Mouse (Mus musculus) midbrain, embryonic 10.5 days (tissue): ENCODE measurements at regions not wholly inside any gene's neighbourhood (a gene's known extent, or its start where the extent isn't known, plus 50 kb on each side); places are given as distances from the start of the nearest gene placed in this dataset.

ENCODE experiments used
- DNase-seq: peaks from one replicate; pipeline ENCODE4 v3.0.0-alpha.2; 2017; ENCODE audit warnings: low spot score
- H3K27ac ChIP-seq: fragments of 300-500 bp; sonication (generic); replicated peaks from 2 replicates; pipeline ENCODE4 v1.5.1; 2016; ENCODE audit warnings: mild to moderate bottlenecking
- H3K27me3 ChIP-seq: fragments of 300-500 bp; sonication (generic); 2 replicates; pipeline ENCODE4 v1.6.1; 2016; ENCODE audit warnings: low read depth, mild to moderate bottlenecking; ENCODE audit not compliant: poor library complexity, severe bottlenecking
- H3K36me3 ChIP-seq: fragments of 300-500 bp; sonication (generic); 2 replicates; pipeline ENCODE4 v1.6.1; 2016; ENCODE audit warnings: mild to moderate bottlenecking, moderate library complexity
- H3K4me1 ChIP-seq: fragments of 300-500 bp; sonication (generic); 2 replicates; pipeline ENCODE4 v1.6.1; 2016
- H3K4me3 ChIP-seq: fragments of 300-500 bp; sonication (generic); 2 replicates; pipeline ENCODE4 v1.5.1; 2016; ENCODE audit warnings: mild to moderate bottlenecking, moderate library complexity
- H3K9me3 ChIP-seq: fragments of 300-500 bp; sonication (generic); replicated peaks from 2 replicates; pipeline ENCODE4 v1.6.1; 2016; ENCODE audit warnings: mild to moderate bottlenecking
- WGBS: fragments of 180-500 bp; shearing (Covaris S2); methylation state at CpG from one replicate; pipeline ENCODE4 v1.1.7; 2016; 5-methylcytosine and 5-hydroxymethylcytosine counted together

- H3K27me3 ChIP-seq = peaks cover 6% of the 10 kb centered on the region; the same call in 1 of the 2 replicates
- peak overlapping the region; percentile 43 for H3K27ac ChIP-seq
- H3K36me3 ChIP-seq = no peaks in the 10 kb centered on the region
- 76% methylated on average over 4 of the region's 4 CpGs for WGBS
- H3K9me3 ChIP-seq = no peaks in the 10 kb centered on the region
- no peak for DNase-seq
- no peak overlapping the region for H3K4me3 ChIP-seq
- peaks cover 50% of the 10 kb centered on the region for H3K4me1 ChIP-seq
Observed at GRCm38 (mm10) chr1:41393287-41393686, 587.9 kb downstream of the Tmem182 start.

DNA sequence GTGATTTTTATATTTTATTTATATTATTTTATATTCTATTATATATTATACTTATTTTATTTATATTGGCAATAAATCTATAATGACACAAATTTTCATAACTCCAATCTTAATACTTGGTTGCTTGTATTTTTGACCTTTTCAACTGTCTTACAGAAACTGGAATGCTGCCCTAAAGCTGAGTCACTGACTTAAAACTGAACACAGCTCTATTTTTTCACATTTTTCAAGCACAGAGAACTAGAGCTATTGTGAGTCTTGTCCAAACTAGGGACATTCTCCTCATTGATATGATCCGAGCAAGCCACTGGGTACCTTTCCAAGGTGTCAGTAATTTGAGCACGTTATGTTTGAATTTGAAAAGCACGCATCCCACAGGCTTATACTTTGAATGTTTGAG lies 589.7 kb downstream of the Tmem182 start:
- Histone ChIP-seq H3K9me3 (no peaks in the 10 kb centered on the region), H3K4me3 (no peak overlapping the region), H3K4me1 (peaks cover 32% of the 10 kb centered on the region), H3K27ac (no peak overlapping the region), H3K36me3 (no peaks in the 10 kb centered on the region), H3K27me3 (peaks cover 6% of the 10 kb centered on the region; the same call in 1 of the 2 replicates)
- DNase-seq = no peak
- 94% methylated on average over 3 of the region's 3 CpGs for WGBS

DNA sequence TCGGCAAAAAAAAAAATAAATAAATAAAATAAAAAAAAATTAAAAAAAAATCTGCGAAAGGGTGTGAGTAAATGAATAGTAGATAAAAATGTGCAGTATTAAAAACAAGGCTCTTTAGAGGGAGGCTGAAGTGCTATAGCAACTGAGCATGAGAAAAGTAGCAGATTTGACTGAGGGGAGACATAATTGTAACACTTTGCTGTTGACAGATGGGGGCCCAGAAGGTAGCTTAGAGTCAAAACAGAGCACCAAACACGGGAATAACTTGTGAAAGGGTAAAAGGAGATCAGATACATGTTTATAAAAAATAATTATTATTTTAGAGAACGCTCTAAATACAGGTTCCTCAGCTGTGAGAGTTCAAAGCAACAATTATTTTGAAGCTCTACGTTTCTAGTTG lies 605.1 kb downstream of the Tmem182 start:
- H3K4me1 ChIP-seq = no peaks in the 10 kb centered on the region
- no peaks in the 10 kb centered on the region for H3K9me3 ChIP-seq
- 89% methylated on average over 5 of the region's 5 CpGs for WGBS
- no peak overlapping the region for H3K4me3 ChIP-seq
- no peaks in the 10 kb centered on the region for H3K27me3 ChIP-seq
- no peaks in the 10 kb centered on the region for H3K36me3 ChIP-seq
- no peak overlapping the region for H3K27ac ChIP-seq
- DNase-seq = no peak

DNA sequence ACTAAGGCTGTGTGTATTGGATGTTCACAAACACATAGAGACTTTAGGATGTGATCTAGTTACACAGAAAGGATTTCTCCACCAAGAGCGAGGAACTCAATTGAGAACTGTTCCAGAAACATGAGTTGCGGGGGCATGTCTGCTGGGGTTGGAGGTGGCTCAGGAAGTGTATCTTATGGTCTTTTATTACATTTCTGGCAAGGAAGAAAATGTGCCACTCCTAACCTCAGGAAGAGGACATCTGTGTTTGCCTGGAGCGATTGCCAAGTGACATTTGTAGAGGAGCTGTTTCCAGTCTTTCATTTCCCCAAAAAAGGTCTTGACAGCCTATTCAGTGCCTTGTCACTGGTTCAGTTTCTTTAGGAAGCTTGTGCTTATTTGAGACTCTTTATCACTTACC lies 606.2 kb downstream of the Tmem182 start:
- Histone ChIP-seq H3K4me3 (no peak overlapping the region), H3K27ac (no peak overlapping the region), H3K27me3 (no peaks in the 10 kb centered on the region), H3K9me3 (no peaks in the 10 kb centered on the region), H3K4me1 (no peaks in the 10 kb centered on the region), H3K36me3 (no peaks in the 10 kb centered on the region)
- DNase-seq = no peak
- 96% methylated on average over 3 of the region's 3 CpGs for WGBS

- Histone ChIP-seq H3K4me3 (no peak overlapping the region), H3K4me1 (no peaks in the 10 kb centered on the region), H3K9me3 (no peaks in the 10 kb centered on the region), H3K27ac (no peak overlapping the region), H3K36me3 (no peaks in the 10 kb centered on the region), H3K27me3 (no peaks in the 10 kb centered on the region)
- 93% methylated on average over 8 of the region's 8 CpGs for WGBS
- DNase-seq = no peak
Observed at GRCm38 (mm10) chr1:41412078-41412477, 606.7 kb downstream of the Tmem182 start.

DNA sequence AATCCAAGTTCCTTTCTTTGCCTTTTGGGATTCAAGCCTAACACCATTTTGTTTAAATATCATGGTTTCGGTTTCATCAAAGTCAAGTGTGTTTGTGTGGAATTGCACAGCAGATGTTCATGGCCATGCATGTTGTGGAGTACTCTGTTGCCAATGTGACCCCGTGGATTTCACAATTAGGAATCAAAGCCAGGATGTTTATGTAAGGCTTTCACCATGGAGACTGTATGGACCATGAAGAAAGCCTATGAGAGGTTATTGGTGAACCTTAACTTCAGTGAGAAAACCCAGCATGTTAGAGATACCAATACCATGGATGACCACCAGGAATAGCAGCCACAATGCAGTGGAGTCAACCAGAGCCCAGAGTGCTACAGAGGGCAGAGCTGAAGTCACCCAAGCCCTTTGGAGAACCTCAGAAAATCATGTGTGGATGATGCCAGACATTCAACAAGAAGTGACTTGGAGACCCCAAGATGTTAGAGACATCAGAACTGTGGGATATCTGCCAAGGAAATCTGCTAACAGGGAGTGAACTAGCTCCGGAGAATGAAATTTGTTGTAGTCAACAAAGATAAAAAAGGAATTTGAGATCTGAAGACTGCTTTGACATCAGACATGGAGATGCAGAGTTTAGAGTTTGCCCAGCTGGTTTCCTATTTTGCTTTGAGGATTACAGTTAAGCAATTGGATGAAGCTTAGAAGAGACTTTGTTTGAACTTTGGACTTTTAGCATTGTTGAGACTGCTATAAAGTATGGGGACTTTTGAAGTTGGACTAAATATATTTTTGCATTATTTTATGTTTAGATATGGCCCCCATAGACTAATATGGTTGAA lies 615.3 kb downstream of the Tmem182 start:
- 97% methylated on average over 3 of the region's 3 CpGs for whole genome bisulfite sequencing
- H3K36me3 ChIP-seq = no peaks in the 10 kb centered on the region

GRCm38 (mm10) chr1:41427853-41428252 lies 622.5 kb downstream of the Tmem182 start:
- no peaks in the 10 kb centered on the region for H3K36me3 ChIP-seq
- no peak overlapping the region for H3K4me3 ChIP-seq
- WGBS = 84% methylated on average over 6 of the region's 6 CpGs
- no peaks in the 10 kb centered on the region for H3K27me3 ChIP-seq
- no peak for DNase-seq
- no peak overlapping the region for H3K27ac ChIP-seq
- peaks cover 16% of the 10 kb centered on the region for H3K4me1 ChIP-seq
- no peaks in the 10 kb centered on the region for H3K9me3 ChIP-seq

More for the DNA sequence above, 615.3 kb downstream of the Tmem182 start:
- Histone ChIP-seq H3K9me3 (no peaks in the 10 kb centered on the region), H3K27me3 (no peaks in the 10 kb centered on the region), H3K4me3 (no peak overlapping the region), H3K27ac (no peak overlapping the region), H3K4me1 (no peaks in the 10 kb centered on the region)
- DNase-seq = no peak

DNA sequence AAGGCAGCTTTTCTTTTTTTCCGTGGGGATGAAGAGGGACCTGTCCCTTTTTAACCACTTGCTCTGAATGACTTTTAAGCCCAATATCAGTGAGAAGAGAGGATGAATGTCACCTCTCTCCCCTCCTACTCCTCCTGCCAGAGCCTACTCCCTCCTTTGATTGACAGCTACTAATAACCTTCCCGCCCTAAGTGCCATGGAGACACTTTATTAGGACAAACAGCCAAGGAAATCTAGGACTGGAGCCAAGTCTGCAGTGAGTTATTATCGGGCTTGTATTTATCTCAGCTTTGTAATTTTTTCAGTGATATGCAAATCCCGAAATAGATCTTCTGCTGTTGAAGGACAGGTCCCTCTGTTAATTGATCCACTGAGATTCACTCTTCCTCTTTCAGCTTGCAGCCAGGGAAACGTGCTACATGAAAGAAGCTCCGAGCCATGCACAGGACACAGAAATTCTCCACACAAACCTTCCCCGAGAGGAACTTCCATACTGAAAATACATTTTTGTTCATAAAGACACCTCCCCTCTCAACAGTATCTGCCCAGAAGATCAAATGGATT lies 625.8 kb downstream of the Tmem182 start:
- H3K36me3 ChIP-seq = no peaks in the 10 kb centered on the region
- H3K4me3 ChIP-seq = no peak overlapping the region
- no peaks in the 10 kb centered on the region for H3K27me3 ChIP-seq
- no peaks in the 10 kb centered on the region for H3K9me3 ChIP-seq
- H3K4me1 ChIP-seq = peaks cover 16% of the 10 kb centered on the region
- H3K27ac ChIP-seq = peak overlapping the region; percentile 19
- DNase-seq = no peak
- 52% methylated on average over 7 of the region's 7 CpGs for WGBS

- no peak for DNase-seq
Observed at GRCm38 (mm10) chr1:41435379-41435778, 630.0 kb downstream of the Tmem182 start.

DNA sequence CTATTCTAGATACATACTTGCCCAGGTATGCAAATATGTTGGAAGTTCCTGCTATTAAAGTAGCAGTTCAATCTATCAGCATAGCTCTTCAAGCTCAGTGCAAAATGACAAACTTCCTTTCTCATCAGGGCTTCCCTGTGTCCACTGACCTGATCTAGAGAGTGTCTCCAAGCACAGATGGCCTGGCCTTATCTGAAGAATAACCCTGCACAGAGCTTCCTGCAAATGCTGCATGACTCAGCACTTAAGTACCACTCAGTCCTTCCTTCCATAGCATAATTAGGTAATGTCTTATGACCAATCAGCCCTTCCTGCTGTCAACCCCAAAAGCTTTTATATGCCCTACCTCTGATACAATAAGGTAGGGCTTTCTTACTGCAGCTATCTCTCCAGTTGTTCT lies 644.6 kb downstream of the Tmem182 start:
- Histone ChIP-seq H3K27me3 (no peaks in the 10 kb centered on the region), H3K27ac (no peak overlapping the region), H3K4me3 (no peak overlapping the region), H3K4me1 (peaks cover 7% of the 10 kb centered on the region; the same call in 1 of the 2 replicates), H3K9me3 (no peaks in the 10 kb centered on the region), H3K36me3 (no peaks in the 10 kb centered on the region)
- no peak for DNase-seq

More at GRCm38 (mm10) chr1:41435379-41435778, 630.0 kb downstream of the Tmem182 start:
- no peak overlapping the region for H3K27ac ChIP-seq
- H3K9me3 ChIP-seq = no peaks in the 10 kb centered on the region
- peaks cover 16% of the 10 kb centered on the region for H3K4me1 ChIP-seq
- no peaks in the 10 kb centered on the region for H3K36me3 ChIP-seq
- no peak overlapping the region for H3K4me3 ChIP-seq
- 88% methylated on average over 3 of the region's 3 CpGs for WGBS
- H3K27me3 ChIP-seq = no peaks in the 10 kb centered on the region
